Mouse (Mus musculus) CH12.LX (cell line): ENCODE results near the gene Serpinb1a. TPM values are rescaled to one million over a fixed set of nuclear protein-coding genes. Genes with fewer than 3 reads are reported as not detected.
"Not testable (repeated sequence)": the region's sequence is repeated elsewhere in the genome, so short reads cannot be mapped to it uniquely, and the experiment has no call there.

Source experiments
- DNase-seq: peaks from one replicate; pipeline ENCODE4 v3.0.0-alpha.2; 2013; ENCODE audit errors: extremely low read depth
- H3K27ac ChIP-seq: 2 replicates; pipeline ENCODE4 v1.5.1; 2012; ENCODE audit warnings: low read depth, mild to moderate bottlenecking, control low read depth, moderate library complexity; ENCODE audit not compliant: insufficient read depth
- H3K27me3 ChIP-seq: replicated peaks from 2 replicates; pipeline ENCODE3; 2012; ENCODE audit warnings: inconsistent platforms
- H3K36me3 ChIP-seq, 2 experiments: replicated peaks in 1 of 2; 2 replicates each; pipeline versions ENCODE3 to v1.6.1; 2012; ENCODE audit warnings: inconsistent platforms in 1 of 2, low read length in 1 of 2, mild to moderate bottlenecking in 1 of 2, mixed read lengths in 1 of 2, moderate library complexity in 1 of 2; ENCODE audit not compliant: control insufficient read depth in 1 of 2, insufficient read depth in 1 of 2
- H3K4me1 ChIP-seq, 2 experiments: 2 replicates each; pipeline ENCODE4 v1.6.1; 2012; ENCODE audit warnings: inconsistent platforms in 1 of 2, moderate library complexity in 1 of 2; ENCODE audit not compliant: insufficient read depth in 2 of 2, control insufficient read depth in 1 of 2
- H3K4me2 ChIP-seq: 2 replicates; pipeline ENCODE4 v1.6.1; 2012; ENCODE audit warnings: low read depth, mild to moderate bottlenecking, control low read depth; ENCODE audit not compliant: poor library complexity, insufficient read depth, severe bottlenecking
- H3K4me3 ChIP-seq, 3 experiments: fragments of 150-350 bp in 1 of 3; sonication (generic) in 1 of 3; replicated peaks in 1 of 3; 2 replicates each; pipeline versions ENCODE3 to v1.5.1; 2011 to 2012; ENCODE audit warnings: low read depth in 2 of 3, low read length in 2 of 3, mild to moderate bottlenecking in 2 of 3, moderate library complexity in 2 of 3, control low read depth in 1 of 3, improper control_type of control experiment in 1 of 3, inconsistent platforms in 1 of 3, mixed read lengths in 1 of 3; ENCODE audit not compliant: poor library complexity in 1 of 3
- H3K79me2 ChIP-seq: replicated peaks from 2 replicates; pipeline ENCODE4 v1.6.1; 2012; ENCODE audit warnings: mild to moderate bottlenecking, moderate library complexity; ENCODE audit not compliant: control insufficient read depth, poor library complexity, insufficient read depth, severe bottlenecking; ENCODE audit errors: extremely low read depth
- H3K9ac ChIP-seq: 2 replicates; pipeline ENCODE4 v1.6.1; 2012; ENCODE audit warnings: low read depth, mild to moderate bottlenecking, control low read depth, moderate library complexity; ENCODE audit not compliant: insufficient read depth
- H3K9me3 ChIP-seq: replicated peaks from 2 replicates; pipeline ENCODE3; 2012; ENCODE audit warnings: low read length, inconsistent platforms, mixed read lengths
- CHD1 ChIP-seq: IDR thresholded peaks from 2 replicates; pipeline ENCODE4 v1.6.1; 2012; ENCODE audit warnings: low read depth, low read length, improper control_type of control experiment, inconsistent platforms
- CTCF ChIP-seq, 2 experiments: IDR thresholded peaks in 1 of 2; conservative IDR thresholded peaks in 1 of 2; 2 replicates each; pipeline ENCODE4 v1.5.1; 2011 to 2012; ENCODE audit warnings: low read depth in 2 of 2, low read length in 2 of 2, improper control_type of control experiment in 1 of 2, inconsistent platforms in 1 of 2, mild to moderate bottlenecking in 1 of 2, moderate library complexity in 1 of 2
- E2F4 ChIP-seq: IDR thresholded peaks from 2 replicates; pipeline ENCODE4 v1.6.1; 2011; ENCODE audit warnings: low read depth, low read length, improper control_type of control experiment; ENCODE audit not compliant: insufficient replicate concordance
- ETS1 ChIP-seq: conservative IDR thresholded peaks from 2 replicates; pipeline ENCODE4 v1.6.1; 2012; ENCODE audit warnings: low read depth, mild to moderate bottlenecking, inconsistent platforms, low read length, improper control_type of control experiment, moderate library complexity
- KAT2A ChIP-seq: IDR thresholded peaks from 2 replicates; pipeline ENCODE4 v1.6.1; 2012; ENCODE audit warnings: low read length, improper control_type of control experiment, inconsistent platforms; ENCODE audit not compliant: insufficient replicate concordance
- MAX ChIP-seq: IDR thresholded peaks from 2 replicates; pipeline ENCODE4 v1.6.1; 2011; ENCODE audit warnings: low read length, improper control_type of control experiment
- MXI1 ChIP-seq: IDR thresholded peaks from 2 replicates; pipeline ENCODE4 v1.6.1; 2011; ENCODE audit warnings: mild to moderate bottlenecking, low read depth, low read length, improper control_type of control experiment
- MYC ChIP-seq: IDR thresholded peaks from 2 replicates; pipeline ENCODE4 v1.6.1; 2011; ENCODE audit warnings: low read depth, mild to moderate bottlenecking, improper control_type of control experiment, low read length
- NELFE ChIP-seq: IDR thresholded peaks from 2 replicates; pipeline ENCODE4 v1.6.1; 2011; ENCODE audit warnings: low read depth, low read length, improper control_type of control experiment
- NRF1 ChIP-seq: IDR thresholded peaks from 2 replicates; pipeline ENCODE4 v1.6.1; 2014; ENCODE audit warnings: low read depth, mild to moderate bottlenecking, inconsistent platforms, low read length, improper control_type of control experiment, moderate library complexity
- POLR2A ChIP-seq: IDR thresholded peaks from 2 replicates; pipeline ENCODE4 v1.6.1; 2011; ENCODE audit warnings: low read depth, mild to moderate bottlenecking, improper control_type of control experiment, low read length
- POLR2AphosphoS2 ChIP-seq: IDR thresholded peaks from 2 replicates; pipeline ENCODE4 v1.6.1; 2011; ENCODE audit warnings: low read depth, low read length, improper control_type of control experiment
- RAD21 ChIP-seq: IDR thresholded peaks from 2 replicates; pipeline ENCODE4 v1.6.1; 2011; ENCODE audit warnings: low read depth, mild to moderate bottlenecking, low read length, improper control_type of control experiment, moderate library complexity
- SIN3A ChIP-seq: IDR thresholded peaks from 2 replicates; pipeline ENCODE4 v1.6.1; 2012; ENCODE audit warnings: low read length, improper control_type of control experiment, inconsistent platforms
- SMC3 ChIP-seq: IDR thresholded peaks from 2 replicates; pipeline ENCODE4 v1.6.1; 2011; ENCODE audit warnings: low read depth, low read length, improper control_type of control experiment
- USF2 ChIP-seq: conservative IDR thresholded peaks from 2 replicates; pipeline ENCODE4 v1.6.1; 2011; ENCODE audit warnings: low read depth, low read length, improper control_type of control experiment
- ZMIZ1 ChIP-seq: IDR thresholded peaks from 2 replicates; pipeline ENCODE4 v1.6.1; 2012; ENCODE audit warnings: low read depth, mild to moderate bottlenecking, inconsistent platforms, low read length, improper control_type of control experiment
- dilution Hi-C: fragments of 300-500 bp; cut with MboI; formaldehyde crosslinking; loops from 2 replicates; pipeline ENCODE4 v1.14.3; 2020; ENCODE audit warnings: low sequenced_read_pairs; ENCODE audit not compliant: extremely low pct_unique_long_range_greater_than_20kb, extremely low pct_ligation_motif_present
- in situ Hi-C: fragments of 300-500 bp; cut with MboI; formaldehyde crosslinking; loops from 3 replicates; pipeline ENCODE4 v1.14.3; 2019; ENCODE audit warnings: low sequenced_read_pairs, low pct_ligation_motif_present, low pct_unique_long_range_greater_than_20kb, mixed read lengths
- polyA plus RNA-seq: library from polyadenylated mRNA; unstranded; fragments of >175 nt; gene quantifications from 2 replicates; pipeline ENCODE4 v1.2.1, GENCODE M21; 2012; ENCODE audit warnings: low read depth; ENCODE audit not compliant: insufficient read length
- total RNA-seq, 2 experiments: library from RNA; depleted of rRNA; stranded (reverse); fragments of 300-350 nt in 1 of 2; fragments of >200 nt in 1 of 2; gene quantifications; 2 replicates each; pipeline ENCODE4 v1.2.3; 2012 to 2014

The Serpinb1a gene
- total and polyA plus RNA-seq, 3 experiments: 2.5 to 23.0 (median 9.3) TPM

- no peaks in the 10 kb centered on the region for H3K9me3 ChIP-seq
- peak; percentile 19 for TF ChIP-seq SMC3
- TF ChIP-seq RAD21: peak; percentile 28
- no peak for TF ChIP-seq NELFE
- peak in 1 of 2 experiments; percentile 68; a peak in 2 of 4 replicates for TF ChIP-seq CTCF (conservative IDR thresholded peaks at IDR 0.05 in 1 of 2, IDR thresholded peaks at IDR 0.05 in 1 of 2; ENCODE audit: low read depth in 2 of 2, low read length in 2 of 2)
- TF ChIP-seq, all 38 proteins: peak for 3
- no peak overlapping the region for H3K9ac ChIP-seq
- H3K27ac ChIP-seq: no peak overlapping the region
- H3K36me3 ChIP-seq: no peaks in the 10 kb centered on the region
- peaks cover 9 to 55% of the 10 kb centered on the region in 2 experiments for H3K4me1 ChIP-seq
- dilution Hi-C loops (no loop called here), in situ Hi-C loops (loop anchor here (25.0 kb wide), 1 partner anchor 1047 kb away; the partner anchor contains the start of gene Serpinb6c)
- DNase-seq: no peak
- no peak overlapping the region for H3K4me2 ChIP-seq
- no peaks in the 10 kb centered on the region for H3K79me2 ChIP-seq
- no peak overlapping the region for H3K4me3 ChIP-seq
- no peaks in the 10 kb centered on the region for H3K27me3 ChIP-seq
Measured at GRCm38 (mm10) chr13:32865591-32865990, 14.6 kb upstream of the Serpinb1a start.

- DNase-seq, H3K4me3 ChIP-seq, dilution Hi-C loops, H3K27me3 ChIP-seq, H3K4me2 ChIP-seq, H3K36me3 ChIP-seq, H3K79me2 ChIP-seq, H3K27ac ChIP-seq, H3K9me3 ChIP-seq, H3K9ac ChIP-seq: not testable (repeated sequence)
- in situ Hi-C loops: loop anchor here (25.0 kb wide), 1 partner anchor 1048 kb away; the partner anchor contains the start of gene Serpinb6c
- H3K4me1 ChIP-seq: peaks cover 9 to 61% of the 10 kb centered on the region in 2 experiments
Measured at GRCm38 (mm10) chr13:32864529-32864928, 13.5 kb upstream of the Serpinb1a start.

- H3K79me2 ChIP-seq: no peaks in the 10 kb centered on the region
- DNase-seq: peak; percentile 70
- H3K27ac ChIP-seq: no peak overlapping the region
- H3K9me3 ChIP-seq: no peaks in the 10 kb centered on the region
- in situ Hi-C loops: loop anchor here (25.0 kb wide), 1 partner anchor 1049 kb away; the partner anchor contains the start of gene Serpinb6c
- H3K36me3 ChIP-seq: no peaks in the 10 kb centered on the region
- H3K9ac ChIP-seq: no peak overlapping the region
- H3K4me2 ChIP-seq: no peak overlapping the region
- no peaks in the 10 kb centered on the region for H3K27me3 ChIP-seq
- H3K4me3 ChIP-seq: no peak overlapping the region
- TF ChIP-seq MAX: no peak
- TF ChIP-seq KAT2A: 0 out of 2 replicates have a peak, but pooled peaks have one; percentile 18
- peaks cover 9 to 57% of the 10 kb centered on the region in 2 experiments for H3K4me1 ChIP-seq
- dilution Hi-C loops: no loop called here
Measured at GRCm38 (mm10) chr13:32863456-32863855, 12.5 kb upstream of the Serpinb1a start.

- H3K4me2 ChIP-seq: no peak overlapping the region
- TF ChIP-seq ETS1 (no peak), E2F4 (no peak), KAT2A (no peak), MXI1 (no peak), POLR2A (no peak), POLR2AphosphoS2 (no peak), ZMIZ1 (no peak), SIN3A (no peak), NRF1 (no peak), MYC (no peak), SMC3 (no peak), USF2 (no peak), CHD1 (no peak)
- in situ Hi-C loops (loop anchor here (25.0 kb wide), 1 partner anchor 1051 kb away; the partner anchor contains the start of gene Serpinb6c), dilution Hi-C loops (no loop called here)
- H3K27ac ChIP-seq: no peak overlapping the region
- no peaks in the 10 kb centered on the region for H3K36me3 ChIP-seq
- no peak overlapping the region for H3K4me3 ChIP-seq
- H3K27me3 ChIP-seq: no peaks in the 10 kb centered on the region
- no peaks in the 10 kb centered on the region for H3K9me3 ChIP-seq
- no peaks in the 10 kb centered on the region for H3K79me2 ChIP-seq
- DNase-seq: no peak
- no peak overlapping the region for H3K9ac ChIP-seq
- H3K4me1 ChIP-seq: peaks cover 6 to 43% of the 10 kb centered on the region in 2 experiments
Measured at GRCm38 (mm10) chr13:32860821-32861220, 9.8 kb upstream of the Serpinb1a start.
